Mouse (Mus musculus): ENCODE data around the gene 2200002D01Rik.

DNA sequence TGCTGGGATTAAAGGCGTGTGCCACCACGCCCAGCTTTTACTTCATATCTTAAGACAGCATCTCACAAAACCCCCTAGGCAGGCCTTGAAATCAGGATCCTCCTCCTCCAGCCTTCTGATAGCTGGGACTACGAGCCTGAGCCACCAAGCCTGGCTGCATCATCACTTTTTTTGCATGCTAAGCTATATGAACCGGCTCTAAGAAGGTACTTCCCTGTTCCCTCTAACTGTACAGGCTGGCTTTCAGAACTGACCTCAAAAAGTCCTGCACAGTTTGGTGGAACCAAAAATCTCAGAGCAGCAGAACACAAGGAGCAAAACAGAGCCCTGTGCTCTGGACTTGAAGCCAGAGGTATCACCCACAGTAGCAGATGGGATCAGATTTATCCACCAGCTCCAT, 20.1 kb downstream of the 2200002D01Rik start:
- TF ChIP-seq CTCF (IDR thresholded peaks at IDR 0.05; ENCODE audit: low read depth) (no peak), EP300 (IDR thresholded peaks at IDR 0.05; ENCODE audit: low read depth) (no peak)

Data from liver, embryonic 14.5 days (tissue).